Mouse (Mus musculus): ENCODE measurements around the gene Stpg4.

- TF ChIP-seq CTCF (IDR thresholded peaks at IDR 0.05; ENCODE audit: extremely low read depth, insufficient read depth, insufficient read length, insufficient replicate concordance) (no peak), POLR2A (IDR thresholded peaks at IDR 0.05; ENCODE audit: low read depth, low read length) (no peak)
Observed at GRCm38 (mm10) chr17:87368481-87368880, 59.1 kb downstream of the Stpg4 start.

All from spleen, adult 2 months (tissue).